Mouse (Mus musculus): ENCODE results near the gene Ptpn21. TPM values are rescaled to one million over a fixed set of nuclear protein-coding genes. Genes with fewer than 3 reads are reported as not detected.

Ptpn21 gene
- polyA plus RNA-seq, 1 experiment from 2014 or later = 6.9 TPM

GRCm38 (mm10) chr12:98737801-98738350, 671 bp upstream of the Ptpn21 start:
- ATAC-seq = no peak
- H3K9me3 ChIP-seq = no peaks in the 10 kb centered on the region

GRCm38 (mm10) chr12:98734880-98735801, 2.1 kb downstream of the Ptpn21 start:
- H3K4me2 ChIP-seq (replicated peaks) = peak overlapping the region; percentile 78
- H3K27me3 ChIP-seq = peaks cover 13% of the 10 kb centered on the region
- peak overlapping the region; percentile 59 for H3K4me3 ChIP-seq (replicated peaks)
- peaks cover 41% of the 10 kb centered on the region for H3K4me1 ChIP-seq (replicated peaks)
- peak overlapping the region; percentile 72 for H3K9ac ChIP-seq (replicated peaks)
- peak overlapping the region; percentile 10; the same call in 1 of the 2 replicates for H3K27ac ChIP-seq
- ATAC-seq = peak; percentile 53
- H3K36me3 ChIP-seq = no peaks in the 10 kb centered on the region
- no peaks in the 10 kb centered on the region for H3K9me3 ChIP-seq
- 9% methylated on average over 22 of the region's 22 CpGs for WGBS

More at GRCm38 (mm10) chr12:98737801-98738350, 671 bp upstream of the Ptpn21 start:
- Histone ChIP-seq H3K9ac (replicated peaks) (peak overlapping the region; percentile 86), H3K36me3 (no peaks in the 10 kb centered on the region), H3K27me3 (peaks cover 13% of the 10 kb centered on the region), H3K4me2 (replicated peaks) (peak overlapping the region; percentile 93), H3K4me1 (replicated peaks) (peaks cover 33% of the 10 kb centered on the region), H3K4me3 (replicated peaks) (peak overlapping the region; percentile 75), H3K27ac (no peak overlapping the region)
- WGBS = 15% methylated on average over 7 of the region's 7 CpGs

- Histone ChIP-seq H3K36me3 (no peaks in the 10 kb centered on the region), H3K4me1 (replicated peaks) (peaks cover 41% of the 10 kb centered on the region), H3K27ac (peak overlapping the region; percentile 41; the same call in 1 of the 2 replicates), H3K4me3 (replicated peaks) (peak overlapping the region; percentile 59), H3K4me2 (replicated peaks) (peak overlapping the region; percentile 78), H3K9ac (replicated peaks) (peak overlapping the region; percentile 72), H3K27me3 (peaks cover 13% of the 10 kb centered on the region), H3K9me3 (no peaks in the 10 kb centered on the region)
- ATAC-seq = peak; percentile 89
- WGBS = 1% methylated on average over 30 of the region's 30 CpGs
These were observed 2.8 kb downstream of the Ptpn21 start for GRCm38 (mm10) chr12:98734246-98734879.

GRCm38 (mm10) chr12:98733776-98734175, 3.4 kb downstream of the Ptpn21 start:
- ATAC-seq = no peak
- H3K36me3 ChIP-seq = peaks cover under 1% of the 10 kb centered on the region; the same call in 1 of the 2 replicates
- H3K4me3 ChIP-seq (replicated peaks) = peak overlapping the region; percentile 59
- H3K9ac ChIP-seq (replicated peaks) = peak overlapping the region; percentile 72
- no peak overlapping the region for H3K27ac ChIP-seq
- WGBS = 18% methylated on average over 12 of the region's 12 CpGs
- peaks cover 8% of the 10 kb centered on the region for H3K27me3 ChIP-seq
- H3K9me3 ChIP-seq = no peaks in the 10 kb centered on the region
- H3K4me2 ChIP-seq (replicated peaks) = peak overlapping the region; percentile 78
- H3K4me1 ChIP-seq (replicated peaks) = peaks cover 41% of the 10 kb centered on the region

- Histone ChIP-seq H3K36me3 (peaks cover 3% of the 10 kb centered on the region; the same call in 1 of the 2 replicates), H3K4me3 (replicated peaks) (peak overlapping the region; percentile 59), H3K27ac (no peak overlapping the region), H3K27me3 (peaks cover 6% of the 10 kb centered on the region; the same call in 1 of the 2 replicates), H3K4me2 (replicated peaks) (peak overlapping the region; percentile 78), H3K9ac (replicated peaks) (peak overlapping the region; percentile 72), H3K9me3 (no peaks in the 10 kb centered on the region), H3K4me1 (replicated peaks) (peaks cover 41% of the 10 kb centered on the region)
- ATAC-seq = no peak
- 67% methylated on average over 3 of the region's 3 CpGs for WGBS
These were observed 4.0 kb downstream of the Ptpn21 start for GRCm38 (mm10) chr12:98733165-98733564.

GRCm38 (mm10) chr12:98730682-98731081, 6.5 kb downstream of the Ptpn21 start:
- Histone ChIP-seq H3K4me3 (replicated peaks) (no peak overlapping the region), H3K27me3 (no peaks in the 10 kb centered on the region), H3K4me1 (replicated peaks) (peaks cover 27% of the 10 kb centered on the region), H3K4me2 (replicated peaks) (no peak overlapping the region), H3K36me3 (peaks cover 3% of the 10 kb centered on the region; the same call in 1 of the 2 replicates), H3K9me3 (no peaks in the 10 kb centered on the region), H3K9ac (replicated peaks) (no peak overlapping the region), H3K27ac (no peak overlapping the region)
- no peak for ATAC-seq
- WGBS = 90% methylated on average over 11 of the region's 11 CpGs

GRCm38 (mm10) chr12:98727186-98727585, 10.0 kb downstream of the Ptpn21 start:
- no peak for ATAC-seq
- H3K9ac ChIP-seq (replicated peaks) = no peak overlapping the region
- WGBS = 89% methylated on average over 7 of the region's 7 CpGs
- peaks cover 2% of the 10 kb centered on the region; the same call in 1 of the 2 replicates for H3K4me1 ChIP-seq (replicated peaks)
- no peaks in the 10 kb centered on the region for H3K27me3 ChIP-seq
- no peaks in the 10 kb centered on the region for H3K9me3 ChIP-seq
- no peak overlapping the region for H3K4me3 ChIP-seq (replicated peaks)
- peaks cover 6% of the 10 kb centered on the region; the same call in 1 of the 2 replicates for H3K36me3 ChIP-seq
- H3K27ac ChIP-seq = no peak overlapping the region
- no peak overlapping the region for H3K4me2 ChIP-seq (replicated peaks)

- 89% methylated on average over 7 of the region's 7 CpGs for WGBS
- ATAC-seq = no peak
These were observed 11.1 kb downstream of the Ptpn21 start for GRCm38 (mm10) chr12:98726078-98726477.

GRCm38 (mm10) chr12:98724976-98725375, 12.2 kb downstream of the Ptpn21 start:
- no peak overlapping the region for H3K27ac ChIP-seq
- H3K4me1 ChIP-seq (replicated peaks) = peaks cover 9% of the 10 kb centered on the region
- no peaks in the 10 kb centered on the region for H3K9me3 ChIP-seq
- H3K36me3 ChIP-seq = peaks cover 6% of the 10 kb centered on the region; the same call in 1 of the 2 replicates
- H3K4me3 ChIP-seq (replicated peaks) = no peak overlapping the region
- no peak for ATAC-seq
- 88% methylated on average over 5 of the region's 5 CpGs for WGBS
- no peak overlapping the region for H3K4me2 ChIP-seq (replicated peaks)
- no peak overlapping the region for H3K9ac ChIP-seq (replicated peaks)
- no peaks in the 10 kb centered on the region for H3K27me3 ChIP-seq

More at GRCm38 (mm10) chr12:98726078-98726477, 11.1 kb downstream of the Ptpn21 start:
- peaks cover 6% of the 10 kb centered on the region; the same call in 1 of the 2 replicates for H3K36me3 ChIP-seq
- H3K9ac ChIP-seq (replicated peaks) = no peak overlapping the region
- no peak overlapping the region for H3K27ac ChIP-seq
- no peaks in the 10 kb centered on the region for H3K4me1 ChIP-seq (replicated peaks)
- no peak overlapping the region for H3K4me3 ChIP-seq (replicated peaks)
- no peak overlapping the region for H3K4me2 ChIP-seq (replicated peaks)
- no peaks in the 10 kb centered on the region for H3K9me3 ChIP-seq
- no peaks in the 10 kb centered on the region for H3K27me3 ChIP-seq

- no peak overlapping the region for H3K27ac ChIP-seq
- peaks cover 6% of the 10 kb centered on the region; the same call in 1 of the 2 replicates for H3K36me3 ChIP-seq
- H3K9me3 ChIP-seq = no peaks in the 10 kb centered on the region
- no peaks in the 10 kb centered on the region for H3K27me3 ChIP-seq
- H3K4me3 ChIP-seq (replicated peaks) = no peak overlapping the region
- no peak for ATAC-seq
- no peak overlapping the region for H3K4me2 ChIP-seq (replicated peaks)
- peaks cover 9% of the 10 kb centered on the region for H3K4me1 ChIP-seq (replicated peaks)
- H3K9ac ChIP-seq (replicated peaks) = no peak overlapping the region
- WGBS = 95% methylated on average over 7 of the region's 7 CpGs
These were observed 13.0 kb downstream of the Ptpn21 start for GRCm38 (mm10) chr12:98724224-98724623.

- H3K9me3 ChIP-seq = no peaks in the 10 kb centered on the region
- H3K4me2 ChIP-seq (replicated peaks) = no peak overlapping the region
- 0 out of 2 replicates have a peak, but pooled peaks cover 3% of the 10 kb centered on the region for H3K36me3 ChIP-seq
- no peak for ATAC-seq
- WGBS = 77% methylated on average over 3 of the region's 3 CpGs
- H3K4me3 ChIP-seq (replicated peaks) = no peak overlapping the region
- H3K4me1 ChIP-seq (replicated peaks) = peaks cover 9% of the 10 kb centered on the region
- H3K27ac ChIP-seq = no peak overlapping the region; the same call in 1 of the 2 replicates
- no peak overlapping the region for H3K9ac ChIP-seq (replicated peaks)
- H3K27me3 ChIP-seq = no peaks in the 10 kb centered on the region
These were observed 16.2 kb downstream of the Ptpn21 start for GRCm38 (mm10) chr12:98721030-98721429.
